Mouse (Mus musculus): ENCODE measurements around the gene Cox6b2. TPM values are rescaled to one million over a fixed set of nuclear protein-coding genes. Genes with fewer than 3 reads are reported as not detected.
A peak's percentile ranks its signal among the peaks of the same experiment; 100 is the strongest.

Gene Cox6b2
- polyA plus RNA-seq, 1 experiment from 2014 or later: 18.6 TPM

GRCm38 (mm10) chr7:4731090-4731489 lies 21.8 kb downstream of the Cox6b2 start:
- 90% methylated on average over 5 of the region's 5 CpGs for WGBS
- no peak overlapping the region for H3K9ac ChIP-seq
- H3K4me1 ChIP-seq (replicated peaks; ENCODE audit: control insufficient read depth, insufficient read depth, low read length): no peaks in the 10 kb centered on the region
- H3K9me3 ChIP-seq (ENCODE audit: control insufficient read depth, low read length): no peaks in the 10 kb centered on the region
- H3K27me3 ChIP-seq (ENCODE audit: control insufficient read depth, insufficient read depth, low read length): no peaks in the 10 kb centered on the region
- no peak overlapping the region for H3K4me2 ChIP-seq (replicated peaks)
- no peak overlapping the region for H3K27ac ChIP-seq
- H3K4me3 ChIP-seq (replicated peaks; ENCODE audit: low read length): no peak overlapping the region
- ATAC-seq (ENCODE audit: low FRiP score) (no peak), DNase-seq (ENCODE audit: low spot score) (no peak)
- H3K36me3 ChIP-seq (replicated peaks; ENCODE audit: control insufficient read depth, insufficient read depth): no peaks in the 10 kb centered on the region

GRCm38 (mm10) chr7:4725169-4725568 lies 27.7 kb downstream of the Cox6b2 start, which contains the start of gene Tmem150b:
Tmem150b (minus strand) TSS chr7:4725249.
- Histone ChIP-seq H3K36me3 (replicated peaks; ENCODE audit: control insufficient read depth, insufficient read depth) (no peaks in the 10 kb centered on the region), H3K4me2 (replicated peaks) (no peak within 1 kb of the TSS), H3K27me3 (ENCODE audit: control insufficient read depth, insufficient read depth, low read length) (no peaks in the 10 kb centered on the region), H3K4me3 (replicated peaks; ENCODE audit: low read length) (no peak within 1 kb of the TSS), H3K4me1 (replicated peaks; ENCODE audit: control insufficient read depth, insufficient read depth, low read length) (no peaks in the 10 kb centered on the region), H3K9me3 (ENCODE audit: control insufficient read depth, low read length) (no peaks in the 10 kb centered on the region), H3K27ac (no peak within 1 kb of the TSS), H3K9ac (no peak within 1 kb of the TSS)
- DNase-seq (ENCODE audit: low spot score): no peak
- WGBS: 87% methylated on average over 7 of the region's 7 CpGs
- ATAC-seq (ENCODE audit: low FRiP score): no peak

GRCm38 (mm10) chr7:4724359-4724758 lies 28.5 kb downstream of the Cox6b2 start:
- DNase-seq (ENCODE audit: low spot score) (no peak), ATAC-seq (ENCODE audit: low FRiP score) (no peak)
- no peaks in the 10 kb centered on the region for H3K4me1 ChIP-seq (replicated peaks; ENCODE audit: control insufficient read depth, insufficient read depth, low read length)
- H3K27me3 ChIP-seq (ENCODE audit: control insufficient read depth, insufficient read depth, low read length): no peaks in the 10 kb centered on the region
- no peak overlapping the region for H3K4me2 ChIP-seq (replicated peaks)
- H3K27ac ChIP-seq: no peak overlapping the region
- H3K4me3 ChIP-seq (replicated peaks; ENCODE audit: low read length): no peak overlapping the region
- 79% methylated on average over 3 of the region's 3 CpGs for WGBS
- H3K9me3 ChIP-seq (ENCODE audit: control insufficient read depth, low read length): no peaks in the 10 kb centered on the region
- no peaks in the 10 kb centered on the region for H3K36me3 ChIP-seq (replicated peaks; ENCODE audit: control insufficient read depth, insufficient read depth)
- H3K9ac ChIP-seq: no peak overlapping the region

- 45% methylated on average over 12 of the region's 12 CpGs for WGBS
Observed at GRCm38 (mm10) chr7:4723508-4723907, 29.4 kb downstream of the Cox6b2 start.

GRCm38 (mm10) chr7:4719276-4719675 lies 33.6 kb downstream of the Cox6b2 start:
- H3K4me2 ChIP-seq (replicated peaks): no peak overlapping the region
- ATAC-seq (ENCODE audit: low FRiP score) (no peak), DNase-seq (ENCODE audit: low spot score) (no peak)
- 95% methylated on average over 3 of the region's 3 CpGs for whole genome bisulfite sequencing
- no peaks in the 10 kb centered on the region for H3K27me3 ChIP-seq (ENCODE audit: control insufficient read depth, insufficient read depth, low read length)
- H3K4me3 ChIP-seq (replicated peaks; ENCODE audit: low read length): no peak overlapping the region
- H3K4me1 ChIP-seq (replicated peaks; ENCODE audit: control insufficient read depth, insufficient read depth, low read length): no peaks in the 10 kb centered on the region
- H3K27ac ChIP-seq: no peak overlapping the region
- H3K36me3 ChIP-seq (replicated peaks; ENCODE audit: control insufficient read depth, insufficient read depth): peaks cover 36% of the 10 kb centered on the region
- no peaks in the 10 kb centered on the region for H3K9me3 ChIP-seq (ENCODE audit: control insufficient read depth, low read length)
- H3K9ac ChIP-seq: no peak overlapping the region

More at GRCm38 (mm10) chr7:4723508-4723907, 29.4 kb downstream of the Cox6b2 start:
- no peak overlapping the region for H3K27ac ChIP-seq
- no peak overlapping the region; the same call in 1 of the 2 replicates for H3K9ac ChIP-seq
- DNase-seq (ENCODE audit: low spot score) (peak; percentile 52), ATAC-seq (ENCODE audit: low FRiP score) (peak; percentile 74; the same call in 1 of the 2 replicates)
- H3K4me2 ChIP-seq (replicated peaks): peak overlapping the region; percentile 49
- no peaks in the 10 kb centered on the region for H3K4me1 ChIP-seq (replicated peaks; ENCODE audit: control insufficient read depth, insufficient read depth, low read length)
- H3K36me3 ChIP-seq (replicated peaks; ENCODE audit: control insufficient read depth, insufficient read depth): peaks cover under 1% of the 10 kb centered on the region; the same call in 1 of the 2 replicates
- H3K27me3 ChIP-seq (ENCODE audit: control insufficient read depth, insufficient read depth, low read length): no peaks in the 10 kb centered on the region
- peak overlapping the region; percentile 4 for H3K4me3 ChIP-seq (replicated peaks; ENCODE audit: low read length)
- H3K9me3 ChIP-seq (ENCODE audit: control insufficient read depth, low read length): no peaks in the 10 kb centered on the region

- Histone ChIP-seq H3K4me2 (replicated peaks) (no peak overlapping the region), H3K27ac (no peak overlapping the region), H3K9me3 (ENCODE audit: control insufficient read depth, low read length) (no peaks in the 10 kb centered on the region), H3K4me3 (replicated peaks; ENCODE audit: low read length) (no peak overlapping the region), H3K36me3 (replicated peaks; ENCODE audit: control insufficient read depth, insufficient read depth) (peaks cover 60% of the 10 kb centered on the region), H3K4me1 (replicated peaks; ENCODE audit: control insufficient read depth, insufficient read depth, low read length) (no peaks in the 10 kb centered on the region), H3K9ac (no peak overlapping the region), H3K27me3 (ENCODE audit: control insufficient read depth, insufficient read depth, low read length) (no peaks in the 10 kb centered on the region)
- ATAC-seq (ENCODE audit: low FRiP score) (no peak), DNase-seq (ENCODE audit: low spot score) (no peak)
- 77% methylated on average over 6 of the region's 6 CpGs for WGBS
Observed at GRCm38 (mm10) chr7:4716955-4717354, 35.9 kb downstream of the Cox6b2 start.

GRCm38 (mm10) chr7:4712594-4712993 lies 40.3 kb downstream of the Cox6b2 start:
- H3K27me3 ChIP-seq (ENCODE audit: control insufficient read depth, insufficient read depth, low read length): no peaks in the 10 kb centered on the region
- no peak for ATAC-seq (ENCODE audit: low FRiP score)
- WGBS: 86% methylated on average over 3 of the region's 3 CpGs
- H3K36me3 ChIP-seq (replicated peaks; ENCODE audit: control insufficient read depth, insufficient read depth): peaks cover 98% of the 10 kb centered on the region
- no peak for DNase-seq (ENCODE audit: low spot score)
- no peak overlapping the region for H3K4me2 ChIP-seq (replicated peaks)
- H3K4me3 ChIP-seq (replicated peaks; ENCODE audit: low read length): no peak overlapping the region
- H3K4me1 ChIP-seq (replicated peaks; ENCODE audit: control insufficient read depth, insufficient read depth, low read length): no peaks in the 10 kb centered on the region
- H3K9ac ChIP-seq: no peak overlapping the region
- no peak overlapping the region for H3K27ac ChIP-seq
- H3K9me3 ChIP-seq (ENCODE audit: control insufficient read depth, low read length): no peaks in the 10 kb centered on the region

GRCm38 (mm10) chr7:4705098-4705497 lies 47.8 kb downstream of the Cox6b2 start:
- Histone ChIP-seq H3K4me3 (replicated peaks; ENCODE audit: low read length) (no peak overlapping the region), H3K27me3 (ENCODE audit: control insufficient read depth, insufficient read depth, low read length) (no peaks in the 10 kb centered on the region), H3K9me3 (ENCODE audit: control insufficient read depth, low read length) (no peaks in the 10 kb centered on the region), H3K4me1 (replicated peaks; ENCODE audit: control insufficient read depth, insufficient read depth, low read length) (no peaks in the 10 kb centered on the region), H3K4me2 (replicated peaks) (no peak overlapping the region), H3K9ac (0 out of 2 replicates have a peak overlapping the region, but pooled peaks have one; percentile 1), H3K36me3 (replicated peaks; ENCODE audit: control insufficient read depth, insufficient read depth) (peaks cover 100% of the 10 kb centered on the region), H3K27ac (no peak overlapping the region)
- no peak for ATAC-seq (ENCODE audit: low FRiP score)
- peak; percentile 52 for DNase-seq (ENCODE audit: low spot score)
- 36% methylated on average over 18 of the region's 18 CpGs for WGBS

- 94% methylated on average over 7 of the region's 7 CpGs for WGBS
Observed at GRCm38 (mm10) chr7:4703195-4703594, 49.7 kb downstream of the Cox6b2 start.

GRCm38 (mm10) chr7:4702334-4702733 lies 50.6 kb downstream of the Cox6b2 start:
- Histone ChIP-seq H3K27me3 (ENCODE audit: control insufficient read depth, insufficient read depth, low read length) (no peaks in the 10 kb centered on the region), H3K9ac (0 out of 2 replicates have a peak overlapping the region, but pooled peaks have one; percentile 20), H3K36me3 (replicated peaks; ENCODE audit: control insufficient read depth, insufficient read depth) (peaks cover 100% of the 10 kb centered on the region), H3K9me3 (ENCODE audit: control insufficient read depth, low read length) (no peaks in the 10 kb centered on the region), H3K27ac (peak overlapping the region; percentile 24; the same call in 1 of the 2 replicates), H3K4me2 (replicated peaks) (no peak overlapping the region), H3K4me3 (replicated peaks; ENCODE audit: low read length) (no peak overlapping the region), H3K4me1 (replicated peaks; ENCODE audit: control insufficient read depth, insufficient read depth, low read length) (no peaks in the 10 kb centered on the region)
- ATAC-seq (ENCODE audit: low FRiP score): no peak
- WGBS: 29% methylated on average over 8 of the region's 8 CpGs
- no peak for DNase-seq (ENCODE audit: low spot score)

More at GRCm38 (mm10) chr7:4703195-4703594, 49.7 kb downstream of the Cox6b2 start:
- no peaks in the 10 kb centered on the region for H3K9me3 ChIP-seq (ENCODE audit: control insufficient read depth, low read length)
- no peak overlapping the region for H3K27ac ChIP-seq
- DNase-seq (ENCODE audit: low spot score) (no peak), ATAC-seq (ENCODE audit: low FRiP score) (no peak)
- H3K4me2 ChIP-seq (replicated peaks): no peak overlapping the region
- no peaks in the 10 kb centered on the region for H3K27me3 ChIP-seq (ENCODE audit: control insufficient read depth, insufficient read depth, low read length)
- no peaks in the 10 kb centered on the region for H3K4me1 ChIP-seq (replicated peaks; ENCODE audit: control insufficient read depth, insufficient read depth, low read length)
- no peak overlapping the region for H3K4me3 ChIP-seq (replicated peaks; ENCODE audit: low read length)
- H3K36me3 ChIP-seq (replicated peaks; ENCODE audit: control insufficient read depth, insufficient read depth): peaks cover 100% of the 10 kb centered on the region
- no peak overlapping the region for H3K9ac ChIP-seq
